Mouse (Mus musculus) kidney, adult 2 months (tissue): ENCODE measurements at regions not wholly inside any gene's neighbourhood (a gene's known extent, or its start where the extent isn't known, plus 50 kb on each side); places are given as distances from the start of the nearest gene placed in this dataset.

ENCODE experiments used
- DNase-seq: peaks from one replicate; pipeline ENCODE4 v3.0.0; 2021
- H3K27ac ChIP-seq: fragments of 200-500 bp; 2 replicates; pipeline ENCODE4 v1.5.1; 2012; ENCODE audit warnings: low read depth, low read length, control low read depth, inconsistent platforms; ENCODE audit not compliant: insufficient read depth
- H3K27me3 ChIP-seq: fragments of 200-500 bp; replicated peaks from 2 replicates; pipeline ENCODE4 v1.6.1; 2012; ENCODE audit warnings: mild to moderate bottlenecking, moderate library complexity, low read length, inconsistent platforms; ENCODE audit not compliant: control insufficient read depth, insufficient read depth
- H3K36me3 ChIP-seq: fragments of 200-500 bp; 2 replicates; pipeline ENCODE4 v1.6.1; 2012; ENCODE audit warnings: mild to moderate bottlenecking, moderate library complexity, low read length, inconsistent platforms; ENCODE audit not compliant: control insufficient read depth, insufficient read depth
- H3K4me1 ChIP-seq: fragments of 200-500 bp; 2 replicates; pipeline ENCODE4 v1.6.1; 2011; ENCODE audit warnings: low read length; ENCODE audit not compliant: control insufficient read depth, insufficient read depth
- H3K4me3 ChIP-seq: fragments of 200-500 bp; 2 replicates; pipeline ENCODE4 v1.5.1; 2011; ENCODE audit warnings: mild to moderate bottlenecking, low read depth, low read length, control low read depth; ENCODE audit not compliant: insufficient read depth
- CTCF ChIP-seq: fragments of 200-500 bp; conservative IDR thresholded peaks from 2 replicates; pipeline ENCODE4 v1.5.1; 2011; ENCODE audit warnings: low read depth, mild to moderate bottlenecking, control low read depth, low read length, moderate library complexity, mixed read lengths; ENCODE audit not compliant: insufficient read depth, insufficient read length
- POLR2A ChIP-seq: fragments of 200-500 bp; IDR thresholded peaks from one replicate; pipeline ENCODE4 v1.6.1; 2011; ENCODE audit warnings: low read depth, low read length, control low read depth
- WGBS: fragments of 180-500 bp; shearing (Covaris S2); methylation state at CpG from one replicate; pipeline ENCODE4 v1.1.7; 2018; 5-methylcytosine and 5-hydroxymethylcytosine counted together

- Histone ChIP-seq H3K27ac (no peak overlapping the region), H3K4me3 (no peak overlapping the region), H3K27me3 (no peaks in the 10 kb centered on the region), H3K4me1 (no peaks in the 10 kb centered on the region), H3K36me3 (no peaks in the 10 kb centered on the region)
- TF ChIP-seq POLR2A: no peak
- 0 out of 2 replicates have a peak, but pooled peaks have one; percentile 10 for TF ChIP-seq CTCF
- WGBS: 77% methylated on average over 2 of the region's 2 CpGs
- no peak for DNase-seq
These were observed 732.1 kb downstream of the Gsdmc2 start for GRCm38 (mm10) chr15:63112918-63113317.

- no peak overlapping the region for H3K27ac ChIP-seq
- WGBS: 88% methylated on average over 3 of the region's 3 CpGs
- H3K27me3 ChIP-seq: no peaks in the 10 kb centered on the region
- DNase-seq: peak; percentile 4
- no peak for TF ChIP-seq POLR2A
- no peak for TF ChIP-seq CTCF
- H3K4me1 ChIP-seq: no peaks in the 10 kb centered on the region
- H3K36me3 ChIP-seq: no peaks in the 10 kb centered on the region
- no peak overlapping the region for H3K4me3 ChIP-seq
These were observed 744.9 kb downstream of the Gsdmc2 start for GRCm38 (mm10) chr15:63100093-63100492.

GRCm38 (mm10) chr15:63081972-63082371 lies 763.0 kb downstream of the Gsdmc2 start:
- no peaks in the 10 kb centered on the region for H3K4me1 ChIP-seq
- no peak for TF ChIP-seq POLR2A
- no peak for TF ChIP-seq CTCF
- H3K4me3 ChIP-seq: no peak overlapping the region
- H3K27ac ChIP-seq: no peak overlapping the region
- H3K36me3 ChIP-seq: no peaks in the 10 kb centered on the region
- H3K27me3 ChIP-seq: no peaks in the 10 kb centered on the region
- DNase-seq: no peak

- DNase-seq: no peak
- WGBS: 81% methylated on average over 4 of the region's 4 CpGs
These were observed 765.2 kb downstream of the Gsdmc2 start for GRCm38 (mm10) chr15:63079825-63080224.

GRCm38 (mm10) chr15:63071921-63072320 lies 773.1 kb downstream of the Gsdmc2 start:
- WGBS: 81% methylated on average over 4 of the region's 4 CpGs
- Histone ChIP-seq H3K4me1 (no peaks in the 10 kb centered on the region), H3K4me3 (no peak overlapping the region), H3K27ac (no peak overlapping the region), H3K36me3 (no peaks in the 10 kb centered on the region), H3K27me3 (no peaks in the 10 kb centered on the region)
- TF ChIP-seq POLR2A (no peak), CTCF (no peak)
- no peak for DNase-seq

More at GRCm38 (mm10) chr15:63079825-63080224, 765.2 kb downstream of the Gsdmc2 start:
- no peak overlapping the region for H3K4me3 ChIP-seq
- no peaks in the 10 kb centered on the region for H3K27me3 ChIP-seq
- TF ChIP-seq POLR2A: no peak
- H3K4me1 ChIP-seq: no peaks in the 10 kb centered on the region
- H3K27ac ChIP-seq: no peak overlapping the region
- no peaks in the 10 kb centered on the region for H3K36me3 ChIP-seq

GRCm38 (mm10) chr15:63067126-63067525 lies 777.9 kb downstream of the Gsdmc2 start:
- Histone ChIP-seq H3K27ac (no peak overlapping the region), H3K27me3 (no peaks in the 10 kb centered on the region), H3K36me3 (no peaks in the 10 kb centered on the region), H3K4me1 (no peaks in the 10 kb centered on the region), H3K4me3 (no peak overlapping the region)
- 79% methylated on average over 3 of the region's 3 CpGs for WGBS
- no peak for DNase-seq
- TF ChIP-seq POLR2A: no peak
- TF ChIP-seq CTCF: no peak

GRCm38 (mm10) chr15:63066020-63066439 lies 778.9 kb downstream of the Gsdmc2 start:
- DNase-seq: no peak
- H3K36me3 ChIP-seq: no peaks in the 10 kb centered on the region
- H3K27me3 ChIP-seq: no peaks in the 10 kb centered on the region
- no peak overlapping the region for H3K27ac ChIP-seq
- TF ChIP-seq CTCF: no peak
- TF ChIP-seq POLR2A: no peak
- 77% methylated on average over 2 of the region's 2 CpGs for WGBS
- no peak overlapping the region for H3K4me3 ChIP-seq
- H3K4me1 ChIP-seq: no peaks in the 10 kb centered on the region

- Histone ChIP-seq H3K27ac (no peak overlapping the region), H3K4me3 (no peak overlapping the region), H3K4me1 (no peaks in the 10 kb centered on the region), H3K36me3 (no peaks in the 10 kb centered on the region), H3K27me3 (no peaks in the 10 kb centered on the region)
- TF ChIP-seq POLR2A: no peak
- no peak for TF ChIP-seq CTCF
- DNase-seq: no peak
- WGBS: 78% methylated on average over 3 of the region's 3 CpGs
These were observed 783.1 kb downstream of the Gsdmc2 start for GRCm38 (mm10) chr15:63061891-63062290.
